Mouse (Mus musculus) embryonic facial prominence, embryonic 10.5 days (tissue): ENCODE measurements around the gene Polr2c. TPM values are rescaled to one million over a fixed set of nuclear protein-coding genes. Genes with fewer than 3 reads are reported as not detected.
"Not testable (repeated sequence)": the region's sequence is repeated elsewhere in the genome, so short reads cannot be mapped to it uniquely, and the experiment has no call there.

Source experiments
- DNase-seq: peaks from one replicate; pipeline ENCODE4 v3.0.0-alpha.2; 2017; ENCODE audit warnings: low spot score
- H3K27ac ChIP-seq: fragments of 300-500 bp; sonication (generic); replicated peaks from 2 replicates; pipeline ENCODE4 v1.5.1; 2016; ENCODE audit warnings: mild to moderate bottlenecking
- H3K27me3 ChIP-seq: fragments of 300-500 bp; sonication (generic); replicated peaks from 2 replicates; pipeline ENCODE4 v1.6.1; 2016; ENCODE audit warnings: low read depth, mild to moderate bottlenecking; ENCODE audit not compliant: poor library complexity, severe bottlenecking
- H3K36me3 ChIP-seq: fragments of 300-500 bp; sonication (generic); replicated peaks from 2 replicates; pipeline ENCODE4 v1.6.1; 2016; ENCODE audit warnings: mild to moderate bottlenecking, moderate library complexity
- H3K4me1 ChIP-seq: fragments of 300-500 bp; sonication (generic); 2 replicates; pipeline ENCODE4 v1.6.1; 2016
- H3K4me3 ChIP-seq: fragments of 300-500 bp; sonication (generic); 2 replicates; pipeline ENCODE4 v1.5.1; 2016; ENCODE audit warnings: mild to moderate bottlenecking, moderate library complexity
- H3K9me3 ChIP-seq: fragments of 300-500 bp; sonication (generic); 2 replicates; pipeline ENCODE4 v1.6.1; 2016; ENCODE audit warnings: mild to moderate bottlenecking
- WGBS: fragments of 180-500 bp; shearing (Covaris S2); methylation state at CpG from one replicate; pipeline ENCODE4 v1.1.7; 2016; 5-methylcytosine and 5-hydroxymethylcytosine counted together
- polyA plus RNA-seq: library from polyadenylated mRNA; unstranded; fragments of >200 nt; fragmentation: Nextera tagmentation; extraction: Ambion mirVana; gene quantifications from 2 replicates; pipeline ENCODE4 v1.2.1, GENCODE M21; 2016

Gene Polr2c
- polyA plus RNA-seq, 1 experiment from 2014 or later: 180 TPM

DNA sequence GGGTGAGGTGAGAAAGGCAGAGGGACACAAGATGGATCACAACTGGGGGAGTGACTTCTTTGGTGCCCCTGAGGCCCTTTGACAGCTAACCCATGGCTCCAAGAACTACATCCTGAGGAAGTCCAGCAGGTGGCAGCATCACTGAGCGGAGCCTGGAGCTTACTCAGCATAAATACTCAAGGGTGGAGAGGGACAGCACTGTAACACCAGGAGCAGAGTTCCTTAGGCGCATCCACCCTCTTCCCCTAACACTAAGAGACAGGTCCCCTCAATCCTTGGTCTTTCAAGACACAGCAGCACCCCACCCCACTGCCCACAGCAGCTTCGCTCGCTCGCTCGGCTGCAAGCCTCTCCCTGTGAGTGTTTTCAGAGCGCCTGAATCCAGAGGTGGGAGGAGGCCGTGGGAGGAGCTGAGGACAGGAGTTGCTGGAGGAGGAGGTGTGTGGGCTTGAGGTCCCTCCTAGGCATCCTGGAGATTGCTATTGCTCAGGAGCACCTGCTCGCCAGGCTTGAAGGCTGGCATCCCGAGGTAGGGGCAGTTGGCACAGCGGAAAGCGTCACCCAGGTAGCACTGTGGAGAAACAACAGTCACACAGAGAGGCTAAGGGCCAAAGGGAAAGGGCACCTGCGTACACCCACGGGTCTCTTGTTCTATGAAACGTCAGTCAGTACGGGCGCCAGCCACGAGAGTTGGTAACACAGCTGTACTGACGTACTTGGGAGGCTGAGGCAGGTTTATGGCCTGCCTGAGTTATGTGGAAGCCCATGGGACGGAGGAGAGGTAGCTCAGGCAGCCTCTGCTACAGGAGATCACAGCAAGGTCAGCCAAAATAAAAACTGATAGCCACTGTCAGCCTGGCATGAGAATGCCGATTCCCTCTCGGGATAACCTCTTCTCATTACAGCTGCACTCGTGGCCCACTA, 34.4 kb upstream of the Polr2c start:
- peak; percentile 65 for DNase-seq
- Histone ChIP-seq H3K4me3 (no peak overlapping the region), H3K27me3 (no peaks in the 10 kb centered on the region), H3K4me1 (peaks cover 7% of the 10 kb centered on the region; the same call in 1 of the 2 replicates), H3K27ac (no peak overlapping the region), H3K9me3 (no peaks in the 10 kb centered on the region), H3K36me3 (peaks cover 81% of the 10 kb centered on the region)
- WGBS: 81% methylated on average over 23 of the region's 23 CpGs

DNA sequence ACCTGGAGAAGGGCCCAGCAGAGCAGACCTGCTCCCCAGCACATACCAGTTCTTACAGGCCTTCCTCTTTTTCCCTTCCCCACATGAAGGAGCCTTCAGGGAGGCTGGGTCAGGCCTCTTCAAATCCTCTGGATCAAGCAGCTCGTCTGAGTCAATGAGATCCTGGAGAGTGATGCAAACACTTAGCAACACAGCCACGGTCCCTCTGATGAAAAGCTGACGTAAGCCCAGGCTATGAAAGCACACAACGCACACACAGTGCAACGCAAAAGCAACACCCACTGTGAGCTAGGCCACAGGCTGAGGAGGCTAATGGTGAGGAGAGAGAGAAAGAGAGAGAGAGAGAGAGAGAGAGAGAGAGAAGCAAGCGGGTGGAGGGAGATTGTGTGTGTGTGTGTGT, 32.1 kb upstream of the Polr2c start:
- DNase-seq: no peak
- H3K9me3 ChIP-seq: peaks cover under 1% of the 10 kb centered on the region; the same call in 1 of the 2 replicates

DNA sequence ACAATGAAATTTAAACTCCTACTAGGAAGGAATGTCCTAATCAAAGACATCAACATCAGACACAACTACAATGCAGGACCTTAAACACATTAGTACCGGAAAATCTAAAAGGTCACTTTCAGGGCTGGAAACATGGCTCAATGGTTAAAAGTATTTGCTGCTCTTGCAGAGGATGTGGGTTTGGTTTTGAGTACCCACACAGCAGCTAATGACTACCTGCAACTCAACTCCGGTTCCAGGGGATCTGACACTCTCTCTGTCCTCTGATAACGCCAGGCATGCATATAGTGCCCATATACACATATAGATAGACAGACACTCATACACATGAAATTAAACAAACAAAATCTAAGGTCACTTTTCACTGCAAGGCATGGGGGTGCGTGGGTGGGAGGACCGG, 31.0 kb upstream of the Polr2c start:
- Histone ChIP-seq H3K36me3 (peaks cover 98% of the 10 kb centered on the region), H3K9me3 (peaks cover 5% of the 10 kb centered on the region; the same call in 1 of the 2 replicates), H3K4me1 (peaks cover 7% of the 10 kb centered on the region; the same call in 1 of the 2 replicates), H3K27me3 (no peaks in the 10 kb centered on the region), H3K27ac (no peak overlapping the region), H3K4me3 (no peak overlapping the region)
- no peak for DNase-seq
- 89% methylated on average over 5 of the region's 5 CpGs for WGBS

More for the DNA sequence above, 32.1 kb upstream of the Polr2c start:
- Histone ChIP-seq H3K4me3 (no peak overlapping the region), H3K27me3 (no peaks in the 10 kb centered on the region), H3K27ac (no peak overlapping the region), H3K36me3 (peaks cover 98% of the 10 kb centered on the region), H3K4me1 (peaks cover 7% of the 10 kb centered on the region; the same call in 1 of the 2 replicates)
- WGBS: 90% methylated on average over 6 of the region's 6 CpGs

DNA sequence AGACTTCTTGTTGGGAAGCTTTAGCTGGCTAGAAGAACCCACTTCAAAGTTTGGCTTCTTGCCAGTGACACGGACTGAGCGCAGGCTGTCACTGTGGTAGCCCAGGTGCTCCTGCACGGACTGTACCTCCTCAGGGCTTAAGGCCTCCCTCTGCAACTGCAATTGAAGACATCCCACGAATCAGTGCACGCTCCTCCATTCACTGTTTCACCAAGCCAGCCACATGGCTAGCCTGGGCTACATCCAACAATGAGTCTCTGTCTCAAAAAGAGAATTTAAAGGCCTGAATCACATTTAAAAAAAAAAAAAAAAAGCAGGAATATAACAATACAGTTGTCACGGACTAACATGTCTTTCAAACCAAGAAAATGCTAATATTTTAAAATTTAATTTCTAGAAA, 29.0 kb upstream of the Polr2c start:
- Histone ChIP-seq H3K9me3 (peaks cover 5% of the 10 kb centered on the region; the same call in 1 of the 2 replicates), H3K27me3 (no peaks in the 10 kb centered on the region), H3K36me3 (peaks cover 93% of the 10 kb centered on the region), H3K27ac (no peak overlapping the region), H3K4me1 (no peaks in the 10 kb centered on the region), H3K4me3 (no peak overlapping the region)
- no peak for DNase-seq
- WGBS: 89% methylated on average over 6 of the region's 6 CpGs

DNA sequence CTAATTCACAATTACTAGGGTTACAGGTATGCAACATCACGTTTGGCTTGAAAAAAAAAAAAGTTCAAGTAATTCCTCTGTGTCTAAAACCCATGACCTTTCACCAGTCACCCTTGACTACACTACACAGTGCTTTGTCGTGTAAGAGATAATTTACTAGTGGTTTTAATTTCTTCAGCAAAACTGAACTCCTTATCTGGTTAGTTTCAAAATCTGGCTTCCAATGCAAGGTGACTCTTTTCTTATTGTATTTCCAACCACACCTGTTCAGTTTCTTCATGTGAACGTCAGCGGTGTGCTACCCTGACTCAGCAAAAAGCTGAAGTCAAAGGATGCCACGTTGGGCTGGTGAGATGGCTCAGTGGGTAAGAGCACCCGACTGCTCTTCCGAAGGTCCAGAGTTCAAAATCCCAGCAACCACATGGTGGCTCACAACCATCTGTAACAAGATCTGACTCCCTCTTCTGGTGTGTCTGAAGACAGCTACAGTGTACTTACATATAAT, 23.3 kb upstream of the Polr2c start:
- 82% methylated on average over 7 of the region's 7 CpGs for WGBS
- not testable (repeated sequence) for H3K4me3 ChIP-seq, DNase-seq, H3K27me3 ChIP-seq, H3K9me3 ChIP-seq, H3K27ac ChIP-seq
- H3K4me1 ChIP-seq: peaks cover 14% of the 10 kb centered on the region
- H3K36me3 ChIP-seq: peaks cover 38% of the 10 kb centered on the region

DNA sequence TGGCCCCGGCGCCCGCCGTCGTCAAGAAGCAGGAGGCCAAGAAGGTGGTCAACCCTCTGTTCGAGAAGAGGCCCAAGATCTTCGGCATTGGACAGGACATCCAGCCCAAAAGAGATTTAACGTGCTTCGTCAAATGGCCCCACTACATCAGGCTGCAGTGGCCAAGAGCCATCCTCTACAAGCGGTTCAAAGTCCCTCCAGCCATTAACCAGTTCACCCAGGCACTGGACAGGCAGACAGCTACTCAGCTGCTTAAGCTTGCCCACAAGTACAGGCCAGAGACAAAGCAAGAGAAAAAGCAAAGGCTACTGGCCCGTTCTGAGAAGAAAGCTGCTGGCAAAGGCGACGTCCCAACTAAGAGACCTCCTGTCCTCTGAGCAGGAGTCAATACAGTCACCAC, 21.5 kb upstream of the Polr2c start:
- H3K27me3 ChIP-seq, H3K27ac ChIP-seq: not testable (repeated sequence)
- WGBS: 95% methylated on average over 13 of the region's 13 CpGs

DNA sequence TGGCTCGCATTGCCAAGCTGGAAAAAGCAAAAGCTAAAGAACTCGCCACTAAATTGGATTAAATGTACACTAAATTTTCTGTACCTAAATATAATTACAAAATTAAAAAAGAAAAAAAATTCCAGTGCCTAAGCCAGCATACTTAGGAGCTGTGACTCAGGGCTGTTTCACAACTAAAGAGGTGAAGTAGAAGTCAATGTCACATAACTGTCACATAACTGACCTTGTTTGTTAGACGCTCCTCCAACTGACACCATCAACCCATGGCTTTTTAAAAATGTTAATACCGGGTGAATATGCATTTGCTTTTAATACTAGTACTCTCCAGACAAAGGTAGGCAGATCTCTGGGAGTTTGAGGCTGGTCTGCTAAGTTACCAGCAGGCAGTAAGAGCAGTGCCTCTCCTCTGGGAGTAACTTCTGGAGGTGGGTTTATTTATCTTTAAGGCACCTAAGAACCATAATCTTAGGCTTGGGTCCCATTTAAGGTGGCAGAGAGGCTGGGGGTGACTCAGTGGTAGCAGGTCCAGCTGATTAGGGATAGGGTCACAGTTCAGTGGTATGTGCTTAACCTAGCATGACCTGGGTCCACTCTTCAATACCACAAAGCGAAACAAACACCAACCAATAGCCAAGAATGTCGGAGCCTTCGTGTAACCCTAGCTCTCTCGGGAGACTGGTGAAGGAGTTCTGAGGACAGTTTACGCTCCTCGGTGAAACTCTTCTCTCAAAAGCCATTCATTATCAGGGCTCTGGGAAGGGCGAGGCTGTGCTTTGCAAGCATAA, 20.6 kb upstream of the Polr2c start:
- Histone ChIP-seq H3K27me3 (no peaks in the 10 kb centered on the region), H3K27ac (no peak overlapping the region), H3K36me3 (peaks cover 11% of the 10 kb centered on the region), H3K4me3 (peak overlapping the region; percentile 91), H3K9me3 (no peaks in the 10 kb centered on the region), H3K4me1 (peaks cover 17% of the 10 kb centered on the region)
- DNase-seq: no peak
- WGBS: 61% methylated on average over 11 of the region's 11 CpGs

More for the DNA sequence above, 21.5 kb upstream of the Polr2c start:
- peaks cover 17% of the 10 kb centered on the region for H3K4me1 ChIP-seq
- H3K4me3 ChIP-seq, DNase-seq, H3K9me3 ChIP-seq: not testable (repeated sequence)
- H3K36me3 ChIP-seq: peaks cover 20% of the 10 kb centered on the region

DNA sequence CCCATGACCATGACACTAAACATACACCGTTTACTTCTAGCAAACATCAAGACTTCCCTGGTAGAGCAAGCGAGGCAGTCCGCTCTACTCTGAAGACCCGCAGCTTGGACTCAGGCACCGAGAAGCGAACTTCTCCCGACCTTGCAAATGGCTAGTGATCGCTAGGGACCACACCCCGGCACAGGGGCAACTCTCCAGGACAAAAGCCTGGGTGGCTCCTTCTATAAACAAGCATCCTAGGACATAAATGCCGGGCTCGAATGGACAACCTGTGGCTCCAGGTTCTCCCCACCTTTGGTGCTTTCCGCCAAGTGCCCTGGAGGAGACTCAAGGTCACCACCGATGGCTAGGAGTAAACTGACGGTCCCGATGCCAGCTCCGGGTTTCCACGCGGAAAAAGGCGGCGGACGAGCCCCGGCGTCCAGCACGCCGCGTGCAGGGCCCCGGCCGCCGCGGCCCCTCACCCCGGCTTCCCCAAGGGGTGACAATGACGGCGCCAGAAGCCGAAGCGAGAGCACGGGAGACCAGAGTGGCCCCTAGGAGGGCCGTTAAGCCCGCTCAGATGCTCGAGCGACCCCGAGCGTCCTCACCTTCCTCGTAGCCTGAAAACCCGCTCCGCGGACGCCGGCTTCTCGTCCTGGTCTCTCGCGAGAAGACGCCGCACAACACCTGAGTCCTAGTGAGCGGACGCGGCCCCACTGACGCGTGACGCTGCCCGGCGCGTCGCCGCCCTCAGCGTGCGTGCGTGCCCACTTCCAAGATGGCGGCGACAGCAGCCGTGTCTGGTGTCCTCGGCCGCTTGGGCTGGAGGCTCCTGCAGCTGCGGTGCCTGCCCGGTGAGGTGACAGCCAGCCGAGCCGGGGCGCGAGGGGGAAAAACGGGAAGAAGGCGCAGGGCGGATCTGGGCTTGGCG, 19.3 kb upstream of the Polr2c start, which contains the start of the genes Coq9 and Ciapin1:
Coq9 (plus strand) TSS at position 660 of the 913 bp plus-strand sequence.
Ciapin1 (minus strand) TSS at position 697 of the 913 bp plus-strand sequence.
- Histone ChIP-seq H3K27me3 (no peaks in the 10 kb centered on the region), H3K4me3 (peak within 1 kb of the TSS; percentile 91), H3K9me3 (no peaks in the 10 kb centered on the region), H3K27ac (peak within 1 kb of the TSS; percentile 93), H3K4me1 (peaks cover 17% of the 10 kb centered on the region), H3K36me3 (no peaks in the 10 kb centered on the region)
- under 1% methylated on average over 82 of the region's 82 CpGs for WGBS
- peak; percentile 97 for DNase-seq

DNA sequence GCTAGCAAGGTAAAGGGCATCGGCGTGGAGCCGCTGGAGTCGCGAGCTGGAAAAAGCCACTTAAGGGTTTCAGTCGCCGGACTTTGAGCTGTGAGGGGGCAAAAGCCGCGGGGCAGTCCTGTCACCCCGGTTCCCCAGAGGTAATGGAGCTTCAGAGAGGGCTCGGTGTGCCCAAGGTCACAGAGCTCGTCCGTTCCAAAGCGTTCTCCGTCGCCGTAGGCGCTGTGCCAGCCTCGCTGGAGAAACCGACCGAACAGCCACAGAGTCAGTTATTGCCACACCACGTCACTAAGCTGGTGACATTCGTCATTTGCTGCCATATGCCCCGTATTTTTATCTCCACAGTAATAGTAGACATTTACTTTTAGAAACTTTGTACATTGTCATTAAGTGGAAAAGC, 18.6 kb upstream of the Polr2c start:
- peak overlapping the region; percentile 93 for H3K27ac ChIP-seq
- DNase-seq: no peak
- no peaks in the 10 kb centered on the region for H3K27me3 ChIP-seq
- H3K4me1 ChIP-seq: peaks cover 17% of the 10 kb centered on the region
- peak overlapping the region; percentile 91 for H3K4me3 ChIP-seq
- under 1% methylated on average over 24 of the region's 24 CpGs for WGBS
- no peaks in the 10 kb centered on the region for H3K9me3 ChIP-seq
- H3K36me3 ChIP-seq: no peaks in the 10 kb centered on the region; the same call in 1 of the 2 replicates

DNA sequence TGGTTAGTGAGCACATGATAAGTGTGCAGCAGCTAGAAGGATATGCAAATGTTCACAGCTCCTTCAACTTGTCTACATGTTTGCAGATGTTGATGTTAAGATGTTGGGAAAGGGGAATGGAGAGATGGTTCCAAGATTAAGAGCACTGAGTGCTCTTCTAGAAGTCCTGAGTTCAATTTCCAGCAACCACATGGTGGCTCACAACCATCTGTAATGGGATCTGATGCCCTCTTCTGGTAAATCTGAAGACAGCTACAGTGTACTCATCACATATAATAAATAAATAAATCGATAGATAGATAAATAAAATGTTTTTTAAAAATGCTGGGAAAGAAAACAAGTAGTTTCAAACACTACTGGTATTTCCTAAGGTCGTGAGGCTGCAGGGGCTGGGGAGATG, 16.1 kb upstream of the Polr2c start:
- no peak for DNase-seq
- no peak overlapping the region for H3K27ac ChIP-seq
- no peaks in the 10 kb centered on the region for H3K27me3 ChIP-seq
- no peaks in the 10 kb centered on the region for H3K9me3 ChIP-seq
- H3K36me3 ChIP-seq: peaks cover 19% of the 10 kb centered on the region
- 55% methylated on average over 2 of the region's 2 CpGs for WGBS
- no peak overlapping the region for H3K4me3 ChIP-seq
- peaks cover 17% of the 10 kb centered on the region for H3K4me1 ChIP-seq

DNA sequence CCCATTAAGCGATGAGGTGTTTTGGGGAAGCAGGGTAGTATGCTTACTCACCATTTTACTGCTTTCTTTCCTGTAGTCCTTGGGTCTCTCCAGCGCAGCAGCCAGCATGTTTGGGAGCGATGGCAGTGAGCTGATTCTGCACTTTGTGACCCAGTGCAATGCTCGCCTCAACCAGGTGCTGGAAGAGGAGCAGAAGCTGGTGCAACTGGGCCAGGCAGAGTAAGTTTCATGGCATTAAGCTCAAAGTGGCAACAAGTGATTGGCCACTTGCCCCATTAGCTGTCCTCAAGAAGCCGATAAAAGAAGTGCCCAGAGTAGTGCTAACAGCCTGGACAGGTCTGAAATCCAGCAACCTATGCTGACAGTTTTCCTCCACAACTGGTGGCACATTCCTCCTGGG, 7.2 kb upstream of the Polr2c start:
- no peak overlapping the region for H3K4me3 ChIP-seq
- DNase-seq: no peak
- H3K36me3 ChIP-seq: peaks cover 84% of the 10 kb centered on the region
- H3K27me3 ChIP-seq: no peaks in the 10 kb centered on the region
- no peaks in the 10 kb centered on the region for H3K9me3 ChIP-seq
- H3K4me1 ChIP-seq: no peaks in the 10 kb centered on the region
- WGBS: 92% methylated on average over 5 of the region's 5 CpGs
- H3K27ac ChIP-seq: no peak overlapping the region
